Mouse (Mus musculus) lung, postnatal 36 days (tissue): ENCODE results near the gene Polr2e.
A peak's percentile ranks its signal among the peaks of the same experiment; 100 is the strongest.

ENCODE experiments used
- DNase-seq: peaks from one replicate; pipeline ENCODE4 v3.0.0; 2022; ENCODE audit warnings: mixed read lengths

Polr2e gene

GRCm38 (mm10) chr10:80039559-80039979, at the start of gene Polr2e:
TSS of gene Polr2e (minus strand) at chr10:80039795.
- peak; percentile 99 for DNase-seq

DNA sequence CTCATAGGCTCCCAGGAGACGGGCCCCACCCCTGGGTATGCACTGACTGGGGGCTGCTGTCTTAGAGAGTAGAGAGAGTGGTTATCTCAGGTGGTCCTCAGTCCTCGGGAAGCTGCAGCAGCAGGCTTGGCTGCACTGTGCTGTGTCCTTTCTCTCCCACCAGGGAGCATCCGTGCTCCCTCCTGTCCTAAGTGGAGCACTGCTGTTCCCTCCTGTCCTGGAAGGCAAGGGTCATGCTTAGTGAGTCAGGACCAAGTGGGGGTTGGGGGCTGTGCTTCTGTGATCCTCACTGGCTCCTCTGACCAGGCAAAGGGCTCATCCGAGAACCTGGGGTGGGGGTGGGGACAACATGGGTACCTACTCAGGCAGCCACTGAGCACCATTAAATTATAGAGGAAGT, 49.6 kb upstream of the Polr2e start:
- DNase-seq: no peak

DNA sequence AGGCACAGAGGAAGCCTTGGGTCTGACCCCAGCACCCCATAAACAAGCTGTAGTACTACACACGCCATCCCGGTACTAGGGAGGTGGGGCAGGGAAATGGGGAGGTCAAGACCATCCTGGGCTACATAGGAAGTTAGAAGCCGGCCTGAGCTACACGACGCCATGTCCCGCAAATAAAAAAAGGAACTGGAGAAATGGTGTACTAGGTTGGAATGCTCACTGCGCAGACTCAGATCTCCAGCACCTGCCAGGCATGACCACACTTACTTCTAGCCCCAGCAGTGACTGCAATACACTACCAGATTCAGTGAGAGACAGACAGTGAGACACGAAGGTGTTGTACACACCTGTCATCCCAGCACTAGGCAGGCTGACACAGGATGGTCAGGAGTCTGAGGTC, 47.9 kb upstream of the Polr2e start:
- no peak for DNase-seq

GRCm38 (mm10) chr10:80086847-80087246, 47.3 kb upstream of the Polr2e start:
- peak; percentile 71 for DNase-seq

- DNase-seq: peak; percentile 82
These were observed 45.4 kb upstream of the Polr2e start for GRCm38 (mm10) chr10:80084817-80085487.

- no peak for DNase-seq
These were observed 41.5 kb upstream of the Polr2e start for GRCm38 (mm10) chr10:80081075-80081474.

DNA sequence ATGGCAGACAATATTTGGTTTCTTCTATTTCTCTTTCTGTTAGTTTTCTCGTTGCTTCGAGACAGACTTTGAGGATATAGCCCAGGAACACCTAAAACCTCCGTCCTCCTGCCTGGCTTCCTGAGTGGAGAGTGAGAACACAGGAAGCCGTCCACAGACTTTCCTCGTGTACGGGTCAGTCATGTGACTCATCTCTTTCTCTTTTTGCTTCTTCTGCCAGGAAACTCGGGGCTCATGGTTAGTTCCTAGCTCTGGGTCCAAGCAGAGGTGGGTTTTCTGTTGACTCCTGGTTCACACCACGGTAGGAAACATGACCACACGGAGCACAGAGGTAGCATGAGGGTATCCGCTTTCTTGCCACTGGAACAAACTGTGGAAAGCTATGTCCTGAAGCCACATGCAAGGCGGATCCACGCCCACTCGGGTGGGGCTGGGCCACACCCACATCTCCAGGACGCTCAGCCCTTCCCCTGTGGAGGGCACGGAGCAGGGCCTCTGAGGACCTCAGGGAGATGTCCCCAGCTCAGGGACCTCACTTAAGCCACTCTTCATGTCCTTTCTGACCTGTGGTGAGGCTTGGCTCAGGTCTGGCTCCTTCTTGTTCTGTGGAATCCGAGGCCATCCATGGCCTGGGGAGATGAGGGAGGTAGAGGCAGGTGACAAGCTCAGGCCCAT, 40.9 kb upstream of the Polr2e start:
- DNase-seq: no peak

DNA sequence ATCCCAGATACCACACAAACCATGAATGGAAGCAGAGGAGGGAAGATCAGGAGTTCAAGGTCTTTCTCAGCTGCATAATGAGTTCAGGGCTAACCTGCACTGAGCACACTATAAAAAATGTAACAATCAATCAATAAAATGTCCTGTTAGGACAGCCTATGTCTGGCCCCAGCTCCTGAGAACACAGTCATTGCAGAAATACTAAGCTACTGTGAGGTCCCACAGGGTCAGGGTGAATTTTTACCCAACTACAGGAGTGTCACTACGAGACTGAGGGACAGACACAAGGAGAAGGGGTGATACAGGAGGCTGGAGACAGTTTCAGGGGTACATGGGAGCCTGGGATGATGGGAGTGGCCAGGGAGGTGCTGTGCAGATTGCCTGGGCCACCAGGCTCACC, 38.8 kb upstream of the Polr2e start:
- DNase-seq: no peak

DNA sequence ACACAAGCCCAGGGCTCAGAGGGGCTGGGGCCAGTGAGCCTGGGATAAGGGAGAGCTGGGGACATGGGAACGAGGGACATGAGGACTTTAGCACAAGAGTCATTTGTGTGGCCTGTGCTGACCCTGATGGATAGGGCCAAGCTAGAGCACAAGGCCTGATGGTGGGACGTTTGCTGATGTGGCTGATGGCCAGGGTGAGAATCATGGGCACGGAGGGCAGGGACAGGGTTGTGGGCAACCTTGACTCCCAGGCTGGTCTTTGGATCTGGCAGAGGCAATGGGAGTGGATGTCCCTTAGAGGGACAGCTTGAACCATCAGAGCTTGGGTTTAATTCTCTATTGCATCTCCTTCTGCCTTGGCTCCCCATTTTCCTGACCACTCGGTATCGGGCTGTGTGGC, 37.7 kb upstream of the Polr2e start:
- DNase-seq: no peak

DNA sequence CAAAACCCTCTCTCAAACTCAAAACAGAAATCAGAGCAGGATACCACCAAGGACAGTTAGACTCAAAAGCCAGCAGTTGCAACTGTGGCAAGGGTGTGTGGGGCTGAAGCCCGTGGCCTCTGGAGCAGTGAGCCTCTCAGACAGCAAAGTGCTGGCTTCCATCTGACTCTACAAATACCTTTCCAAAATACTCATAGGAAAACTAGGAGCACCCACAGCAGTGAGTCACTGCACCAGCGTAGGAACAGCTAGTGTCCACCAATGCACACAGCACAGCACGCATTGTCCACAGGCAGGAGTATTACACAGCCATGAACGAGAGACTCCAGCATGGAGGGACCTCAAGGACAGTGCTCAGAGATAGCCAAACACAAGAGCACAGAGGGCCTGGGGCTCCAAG, 36.8 kb upstream of the Polr2e start:
- no peak for DNase-seq

- DNase-seq: no peak
These were observed 36.3 kb upstream of the Polr2e start for GRCm38 (mm10) chr10:80075924-80076323.

GRCm38 (mm10) chr10:80074813-80075601, 35.4 kb upstream of the Polr2e start:
- DNase-seq: peak; percentile 95

DNA sequence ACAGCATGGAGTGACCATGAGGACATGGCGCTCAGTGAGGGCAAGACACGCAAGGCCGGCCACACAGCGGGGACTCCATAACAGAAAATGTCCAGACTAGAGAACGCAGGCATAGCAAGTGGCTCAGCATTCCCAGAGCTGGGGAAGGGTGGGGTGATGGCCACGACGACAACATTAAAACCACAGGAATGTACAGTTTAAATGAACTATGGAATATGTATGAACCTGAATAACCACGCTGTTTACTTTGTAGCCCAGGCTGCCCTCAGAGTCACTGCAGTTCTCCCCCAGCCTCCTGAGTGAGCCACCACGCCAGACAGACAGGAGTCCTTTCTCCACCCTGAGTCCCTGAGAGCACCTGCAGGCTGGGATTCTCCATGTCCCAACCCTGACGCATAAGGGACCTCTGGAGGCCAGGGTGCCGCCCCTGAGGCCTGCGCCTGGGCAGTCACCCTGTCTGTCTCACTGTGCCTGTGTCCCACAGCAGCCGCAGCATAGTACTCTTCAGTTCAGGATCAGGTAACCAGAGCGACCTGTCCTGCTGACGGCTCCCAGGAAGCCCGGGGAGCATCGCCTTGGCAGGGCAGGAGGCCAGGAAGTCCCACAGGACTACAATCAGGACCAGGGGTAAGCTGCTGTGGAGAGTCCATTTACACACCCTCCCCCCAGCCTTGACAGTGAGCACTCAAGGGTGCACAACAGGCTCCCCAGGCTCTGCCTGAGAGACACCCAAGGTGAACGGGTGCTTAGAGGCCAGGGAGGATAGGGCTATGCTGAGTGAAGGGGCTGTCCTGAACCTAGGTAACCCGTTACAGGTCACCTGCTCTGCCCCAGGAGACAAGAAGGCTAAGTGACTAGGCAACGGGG, 33.3 kb upstream of the Polr2e start:
- no peak for DNase-seq

- DNase-seq: no peak
These were observed 31.9 kb upstream of the Polr2e start for GRCm38 (mm10) chr10:80071516-80071900.

DNA sequence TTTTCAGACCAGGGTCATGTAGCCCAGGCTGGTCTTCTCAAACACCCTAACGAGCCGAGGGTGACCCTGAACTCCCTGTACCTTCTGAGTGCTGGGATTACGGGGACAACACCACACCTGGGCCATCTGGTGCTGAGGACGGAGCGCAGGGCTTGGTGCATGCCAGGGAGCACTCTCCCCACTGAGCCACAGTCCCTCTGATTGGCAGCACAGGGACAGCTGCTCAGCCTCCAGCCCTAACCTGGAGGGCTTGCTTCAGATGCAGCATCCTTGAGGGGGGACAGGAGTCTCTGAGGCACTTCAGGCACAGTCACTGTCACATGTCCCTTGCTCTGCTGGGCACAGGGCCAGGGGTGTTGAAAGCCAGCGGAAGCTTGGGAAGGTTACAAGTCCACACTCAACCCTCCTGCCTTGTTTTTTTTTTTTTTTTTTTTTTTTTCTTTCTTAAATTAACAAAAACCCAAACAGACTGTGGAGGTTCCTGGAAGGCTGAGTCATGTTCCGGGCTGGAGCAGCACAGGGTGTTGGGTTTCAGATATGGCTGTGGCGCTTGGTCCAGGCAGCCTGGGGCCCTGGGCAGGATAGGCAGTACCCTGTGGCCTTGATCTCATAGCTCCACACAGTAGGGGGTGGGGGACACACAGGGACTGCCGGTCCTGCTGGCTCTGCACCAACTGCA, 31.4 kb upstream of the Polr2e start:
- DNase-seq: peak; percentile 94

- DNase-seq: no peak
These were observed 30.4 kb upstream of the Polr2e start for GRCm38 (mm10) chr10:80069948-80070450.

DNA sequence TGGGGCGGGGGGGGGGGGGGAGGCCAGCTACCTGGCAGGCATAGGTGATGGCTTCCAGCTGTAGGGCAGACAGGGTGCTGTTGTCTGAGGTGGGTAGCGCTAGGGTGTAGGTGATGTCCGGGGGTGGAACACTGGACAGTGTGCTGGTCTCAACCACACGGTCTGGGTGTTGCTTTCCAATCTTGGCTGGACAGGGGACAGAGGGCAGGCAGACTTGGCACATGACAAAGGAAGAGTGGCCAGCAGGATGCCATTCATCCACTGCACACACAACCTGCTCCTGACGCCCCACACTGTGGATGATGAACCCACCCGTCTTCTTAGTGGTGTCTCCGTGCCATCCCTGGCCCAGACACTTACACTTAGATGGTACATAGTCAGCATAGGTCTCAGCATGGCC, 29.7 kb upstream of the Polr2e start:
- DNase-seq: no peak

DNA sequence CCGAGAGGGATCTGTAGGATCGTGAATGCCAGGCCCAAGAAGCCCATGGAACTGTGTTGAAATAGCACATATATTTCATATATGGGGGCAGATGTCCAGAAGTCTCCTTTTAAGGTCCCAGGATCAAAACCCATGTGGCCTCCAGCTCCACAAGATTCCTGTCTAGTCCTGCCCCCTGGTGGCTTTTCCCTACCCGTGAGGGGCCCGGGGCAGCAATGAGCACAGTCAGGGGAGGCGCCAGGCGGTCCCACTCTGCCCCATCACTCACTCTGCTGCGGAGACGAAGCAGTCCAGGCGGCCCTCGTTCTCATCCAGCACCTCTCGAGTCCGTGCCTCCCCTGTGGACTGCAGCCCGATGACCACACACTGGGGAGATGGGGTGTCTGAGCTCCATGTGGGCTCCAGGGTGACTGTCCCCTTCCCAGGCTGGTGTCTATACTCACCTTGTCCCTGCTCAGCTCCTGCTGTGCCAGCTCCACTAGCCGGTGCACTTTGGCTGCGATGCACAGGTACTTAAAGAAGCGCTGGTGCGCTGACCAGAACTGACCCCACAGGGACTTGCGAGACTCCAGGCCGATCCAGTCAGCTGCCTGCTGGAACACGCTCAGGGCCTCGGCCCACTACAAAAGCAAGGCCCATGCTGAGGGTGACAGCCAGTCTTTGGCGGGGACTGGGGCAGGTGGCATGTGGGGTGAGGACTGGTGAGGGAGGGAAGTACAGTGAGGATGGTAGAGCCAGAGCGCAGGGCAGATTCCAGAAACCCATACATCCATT, 24.5 kb upstream of the Polr2e start:
- no peak for DNase-seq

GRCm38 (mm10) chr10:80063104-80063503, 23.5 kb upstream of the Polr2e start:
- no peak for DNase-seq

DNA sequence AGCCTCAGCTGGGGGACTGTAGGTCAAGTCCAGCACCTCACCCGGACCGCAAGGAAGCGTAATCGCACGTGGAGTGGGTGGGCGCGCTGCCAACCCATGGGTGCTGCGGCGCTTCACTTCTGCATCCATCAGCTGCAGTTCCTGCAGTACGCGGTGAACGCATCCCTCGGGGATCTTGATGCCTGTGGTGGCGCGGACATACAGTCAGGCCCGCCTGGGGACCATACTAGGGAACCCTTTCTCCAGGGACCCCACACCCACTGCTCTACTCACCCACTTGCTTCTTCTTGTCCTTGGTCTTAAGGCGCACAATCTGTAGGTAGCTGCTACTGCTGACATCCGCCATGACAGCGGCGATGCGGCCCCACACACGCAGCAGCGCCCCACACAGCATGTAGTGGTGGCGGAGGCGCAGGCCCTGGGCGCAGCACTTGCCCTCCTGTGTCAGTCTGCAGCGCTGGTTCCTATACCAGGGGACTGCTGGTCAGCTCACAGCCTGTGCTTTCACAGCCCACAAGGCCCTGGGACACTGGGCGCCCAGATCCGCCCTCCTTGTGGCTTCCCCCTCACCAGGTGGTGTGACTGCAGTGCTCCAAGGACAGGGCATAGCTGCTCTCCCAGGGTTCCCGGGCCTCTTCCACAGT, 18.2 kb upstream of the Polr2e start:
- DNase-seq: no peak
